Mouse (Mus musculus): ENCODE results near the gene Mrtfb. TPM values are rescaled to one million over a fixed set of nuclear protein-coding genes. Genes with fewer than 3 reads are reported as not detected.

Mrtfb gene
- total and polyA plus RNA-seq, 3 experiments: 8.3 to 27.1 (median 24.9) TPM

DNA sequence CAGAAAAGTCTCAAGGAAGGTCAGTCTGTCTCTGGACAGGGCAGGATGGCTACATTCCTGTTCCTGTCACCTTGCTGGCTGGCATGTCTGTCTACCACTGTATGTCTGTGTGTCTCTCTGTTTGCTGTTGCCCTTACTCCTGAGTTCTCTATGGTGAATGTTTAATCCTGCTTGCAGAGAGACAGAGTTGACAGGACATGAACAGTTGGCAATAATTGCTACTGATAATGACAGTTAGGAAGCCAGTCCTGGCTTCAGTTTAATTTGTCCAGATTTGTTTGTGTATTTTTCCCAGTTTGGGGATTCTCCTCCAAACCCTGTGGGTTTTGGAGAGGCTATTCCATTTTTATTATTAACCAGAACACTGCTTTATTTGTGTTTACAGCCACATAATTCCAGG, 102.5 kb downstream of the Mrtfb start:
- Histone ChIP-seq H3K4me3 (peak overlapping the region; percentile 41), H3K36me3 (ENCODE audit: control insufficient read depth, insufficient read depth, low read length) (peaks cover 14% of the 10 kb centered on the region), H3K27me3 (ENCODE audit: control insufficient read depth, insufficient read depth, low read length) (no peaks in the 10 kb centered on the region), H3K79me2 (replicated peaks; ENCODE audit: control insufficient read depth, insufficient read depth, low read length) (peaks cover 5% of the 10 kb centered on the region), H3K27ac (peak overlapping the region; percentile 85), H3K4me1 (ENCODE audit: control insufficient read depth, insufficient read depth, low read length) (peaks cover 21% of the 10 kb centered on the region), H3K9ac (ENCODE audit: low read depth, low read length) (peak overlapping the region; percentile 53)
- TF ChIP-seq POLR2A (IDR thresholded peaks at IDR 0.05; ENCODE audit: insufficient read depth, low read depth, low read length) (no peak), CTCF (IDR thresholded peaks at IDR 0.05) (no peak), EP300 (IDR thresholded peaks at IDR 0.05; ENCODE audit: insufficient read depth, low read depth, low read length) (no peak)
- intact Hi-C loops (cut with DNase I): loop anchor here (1.0 to 5.0 kb wide), 4 partner anchors 14 to 198 kb away; no protein-coding TSS in a partner anchor
- no peak for DNase-seq

DNA sequence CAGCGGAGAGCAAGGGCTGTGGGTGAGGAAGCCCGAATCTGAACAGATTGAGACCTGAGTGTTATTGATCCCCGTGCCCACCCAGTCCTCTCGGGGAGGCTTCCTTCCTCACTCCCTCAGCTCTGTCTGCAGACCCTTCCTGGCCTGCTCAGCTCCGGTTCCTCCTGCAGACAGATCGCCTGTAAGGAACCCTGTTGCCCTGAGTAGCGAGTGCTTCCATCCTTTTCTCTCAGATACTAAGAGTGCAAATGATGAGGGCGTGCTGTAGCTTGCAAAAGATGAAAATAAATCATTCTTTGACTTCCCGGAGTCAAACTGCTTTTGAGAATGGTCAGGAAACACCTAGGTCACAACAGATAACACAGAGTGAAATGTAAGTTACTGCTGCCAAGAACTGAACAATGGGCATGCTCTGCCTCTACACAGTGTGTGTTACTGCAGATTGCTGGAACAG, 103.2 kb downstream of the Mrtfb start:
- intact Hi-C loops (cut with DNase I): loop anchor here (2.0 to 5.0 kb wide), 3 partner anchors 13 to 48 kb away; no protein-coding TSS in a partner anchor
- Histone ChIP-seq H3K27me3 (ENCODE audit: control insufficient read depth, insufficient read depth, low read length) (no peaks in the 10 kb centered on the region), H3K4me1 (ENCODE audit: control insufficient read depth, insufficient read depth, low read length) (peaks cover 17% of the 10 kb centered on the region), H3K4me3 (peak overlapping the region; percentile 41), H3K9ac (ENCODE audit: low read depth, low read length) (peak overlapping the region; percentile 53), H3K27ac (peak overlapping the region; percentile 85), H3K36me3 (ENCODE audit: control insufficient read depth, insufficient read depth, low read length) (peaks cover 14% of the 10 kb centered on the region), H3K79me2 (replicated peaks; ENCODE audit: control insufficient read depth, insufficient read depth, low read length) (peaks cover 5% of the 10 kb centered on the region)
- peak; percentile 26 to 44 for DNase-seq
- WGBS: 18% methylated on average over 9 of the region's 9 CpGs
- TF ChIP-seq EP300 (IDR thresholded peaks at IDR 0.05; ENCODE audit: insufficient read depth, low read depth, low read length) (no peak), POLR2A (IDR thresholded peaks at IDR 0.05; ENCODE audit: insufficient read depth, low read depth, low read length) (0 out of 2 replicates have a peak, but pooled peaks have one; percentile 31)

DNA sequence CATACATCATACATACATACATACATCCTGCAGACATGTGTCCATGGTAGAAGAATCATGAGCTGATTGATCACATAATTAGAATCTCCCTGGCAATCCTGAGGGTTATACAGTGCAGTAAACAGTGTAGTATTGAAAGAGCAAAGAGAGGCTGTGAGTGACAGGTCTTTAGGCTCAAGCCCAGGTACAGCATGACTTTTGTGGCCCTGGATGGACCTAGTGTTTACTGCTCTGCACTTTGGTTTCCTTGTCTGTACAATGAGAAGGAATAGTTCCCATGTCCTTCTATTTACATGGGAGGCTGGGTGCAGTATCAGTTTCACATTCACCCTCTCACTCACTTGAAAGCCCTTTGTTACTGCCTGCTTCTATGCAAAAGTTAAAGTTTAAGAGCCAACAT, 103.9 kb downstream of the Mrtfb start:
- Histone ChIP-seq H3K9ac (ENCODE audit: low read depth, low read length) (peak overlapping the region; percentile 19), H3K27me3 (ENCODE audit: control insufficient read depth, insufficient read depth, low read length) (no peaks in the 10 kb centered on the region), H3K27ac (peak overlapping the region; percentile 34; the same call in 1 of the 2 replicates), H3K36me3 (ENCODE audit: control insufficient read depth, insufficient read depth, low read length) (peaks cover 14% of the 10 kb centered on the region), H3K79me2 (replicated peaks; ENCODE audit: control insufficient read depth, insufficient read depth, low read length) (peaks cover 5% of the 10 kb centered on the region), H3K4me1 (ENCODE audit: control insufficient read depth, insufficient read depth, low read length) (peaks cover 17% of the 10 kb centered on the region), H3K4me3 (peak overlapping the region; percentile 41)
- intact Hi-C loops (cut with DNase I): no loop called here
- no peak for DNase-seq
- TF ChIP-seq EP300 (IDR thresholded peaks at IDR 0.05; ENCODE audit: insufficient read depth, low read depth, low read length) (no peak), CTCF (IDR thresholded peaks at IDR 0.05) (no peak), POLR2A (IDR thresholded peaks at IDR 0.05; ENCODE audit: insufficient read depth, low read depth, low read length) (no peak)

DNA sequence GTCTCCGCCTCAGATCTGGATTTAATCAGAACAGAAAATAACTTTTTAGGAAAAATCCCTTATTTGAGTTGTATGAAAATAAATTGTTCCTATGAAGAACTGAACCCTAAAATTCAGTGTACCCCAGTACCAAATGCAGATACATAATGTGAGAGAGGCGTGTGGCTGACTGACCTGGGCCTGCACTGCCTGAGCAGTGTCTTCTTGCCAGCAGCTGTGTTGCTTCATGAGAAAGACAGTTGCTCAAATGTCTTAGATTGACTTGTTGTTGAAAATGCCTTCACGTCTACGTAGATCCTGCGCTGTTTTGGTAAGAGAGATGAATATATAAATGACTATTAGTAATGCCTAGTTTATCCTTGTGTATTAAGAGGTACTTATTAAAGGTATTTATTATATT, 104.6 kb downstream of the Mrtfb start:
- Histone ChIP-seq H3K27me3 (ENCODE audit: control insufficient read depth, insufficient read depth, low read length) (no peaks in the 10 kb centered on the region), H3K36me3 (ENCODE audit: control insufficient read depth, insufficient read depth, low read length) (peaks cover 15% of the 10 kb centered on the region), H3K4me3 (no peak overlapping the region), H3K9ac (ENCODE audit: low read depth, low read length) (no peak overlapping the region), H3K4me1 (ENCODE audit: control insufficient read depth, insufficient read depth, low read length) (peaks cover 17% of the 10 kb centered on the region), H3K79me2 (replicated peaks; ENCODE audit: control insufficient read depth, insufficient read depth, low read length) (peaks cover 5% of the 10 kb centered on the region), H3K27ac (no peak overlapping the region)
- no peak for TF ChIP-seq CTCF (IDR thresholded peaks at IDR 0.05)
- TF ChIP-seq POLR2A (IDR thresholded peaks at IDR 0.05; ENCODE audit: insufficient read depth, low read depth, low read length): no peak
- no peak for TF ChIP-seq EP300 (IDR thresholded peaks at IDR 0.05; ENCODE audit: insufficient read depth, low read depth, low read length)
- intact Hi-C loops (cut with DNase I): no loop called here
- no peak for DNase-seq
- WGBS: 88% methylated on average over 5 of the region's 5 CpGs

DNA sequence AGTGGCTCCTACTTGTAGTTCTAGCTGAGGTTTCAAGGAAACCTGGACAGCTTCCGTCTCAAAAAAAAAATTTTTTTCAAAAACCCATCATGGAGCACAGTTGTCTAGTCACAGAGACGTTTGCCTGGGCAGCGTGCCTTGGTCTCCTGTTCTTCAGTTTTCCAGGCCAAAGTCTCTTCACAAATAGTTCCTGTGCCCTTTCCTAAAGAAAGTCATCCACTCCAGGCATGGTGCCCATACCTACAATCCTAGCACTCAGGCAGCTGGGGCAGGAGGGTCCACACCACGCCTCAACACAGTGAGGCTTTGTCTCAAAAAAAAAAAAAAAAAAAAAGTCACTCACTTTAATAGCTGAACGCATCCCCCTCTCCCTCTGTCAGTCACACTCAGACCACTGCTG, 106.9 kb downstream of the Mrtfb start:
- Histone ChIP-seq H3K79me2 (replicated peaks; ENCODE audit: control insufficient read depth, insufficient read depth, low read length) (peaks cover 5% of the 10 kb centered on the region), H3K27me3 (ENCODE audit: control insufficient read depth, insufficient read depth, low read length) (no peaks in the 10 kb centered on the region), H3K27ac (no peak overlapping the region), H3K9ac (ENCODE audit: low read depth, low read length) (no peak overlapping the region), H3K4me3 (no peak overlapping the region), H3K4me1 (ENCODE audit: control insufficient read depth, insufficient read depth, low read length) (peaks cover 24% of the 10 kb centered on the region), H3K36me3 (ENCODE audit: control insufficient read depth, insufficient read depth, low read length) (peaks cover 22% of the 10 kb centered on the region)
- 74% methylated on average over 5 of the region's 5 CpGs for WGBS
- no peak for DNase-seq
- intact Hi-C loops (cut with DNase I): no loop called here
- TF ChIP-seq EP300 (IDR thresholded peaks at IDR 0.05; ENCODE audit: insufficient read depth, low read depth, low read length) (no peak), POLR2A (IDR thresholded peaks at IDR 0.05; ENCODE audit: insufficient read depth, low read depth, low read length) (no peak), CTCF (IDR thresholded peaks at IDR 0.05) (no peak)

DNA sequence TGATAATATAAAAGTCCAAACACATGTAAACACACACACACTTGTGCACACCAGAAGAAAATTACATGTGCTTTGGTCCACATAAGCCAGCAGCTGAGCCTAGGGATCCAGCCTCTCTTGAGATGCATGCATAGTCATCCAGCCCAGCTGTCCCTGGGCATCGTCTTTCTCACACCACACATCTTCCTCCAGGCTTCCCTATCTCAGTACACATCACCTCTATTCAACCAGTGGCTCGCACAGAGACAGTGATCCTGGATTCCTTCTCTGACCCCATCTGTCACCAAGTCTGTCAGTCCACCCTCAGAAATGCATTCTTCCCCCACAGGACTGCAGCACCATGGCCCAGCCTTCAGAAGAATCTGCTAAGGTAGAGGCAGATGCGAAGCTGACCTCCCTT, 107.9 kb downstream of the Mrtfb start:
- no peak for DNase-seq
- Histone ChIP-seq H3K4me3 (no peak overlapping the region), H3K27me3 (ENCODE audit: control insufficient read depth, insufficient read depth, low read length) (no peaks in the 10 kb centered on the region), H3K27ac (no peak overlapping the region), H3K36me3 (ENCODE audit: control insufficient read depth, insufficient read depth, low read length) (peaks cover 22% of the 10 kb centered on the region), H3K9ac (ENCODE audit: low read depth, low read length) (no peak overlapping the region), H3K4me1 (ENCODE audit: control insufficient read depth, insufficient read depth, low read length) (peaks cover 20% of the 10 kb centered on the region), H3K79me2 (replicated peaks; ENCODE audit: control insufficient read depth, insufficient read depth, low read length) (peaks cover 5% of the 10 kb centered on the region)
- intact Hi-C loops (cut with DNase I): no loop called here
- WGBS: 77% methylated on average over 3 of the region's 3 CpGs
- TF ChIP-seq POLR2A (IDR thresholded peaks at IDR 0.05; ENCODE audit: insufficient read depth, low read depth, low read length): no peak
- TF ChIP-seq EP300 (IDR thresholded peaks at IDR 0.05; ENCODE audit: insufficient read depth, low read depth, low read length): no peak
- no peak for TF ChIP-seq CTCF (IDR thresholded peaks at IDR 0.05)

All from heart, adult 2 months (tissue).